Mouse (Mus musculus) liver, embryonic 12.5 days (tissue): ENCODE results near the gene Lce1b. TPM values are rescaled to one million over a fixed set of nuclear protein-coding genes. Genes with fewer than 3 reads are reported as not detected.

Experiments
- ATAC-seq: fragments of 200-750 bp; cut with Nextera tagmentation; 2 replicates; pipeline ENCODE4 v1.8.0; 2017; ENCODE audit warnings: moderate number of reproducible peaks, mild to moderate bottlenecking, moderate library complexity
- H3K27ac ChIP-seq: fragments of 300-500 bp; sonication (generic); 2 replicates; pipeline ENCODE4 v1.5.1; 2016; ENCODE audit warnings: mild to moderate bottlenecking
- H3K27me3 ChIP-seq: fragments of 300-500 bp; sonication (generic); replicated peaks from 2 replicates; pipeline ENCODE4 v1.6.1; 2016; ENCODE audit warnings: mild to moderate bottlenecking, moderate library complexity
- H3K36me3 ChIP-seq: fragments of 300-500 bp; sonication (generic); 2 replicates; pipeline ENCODE4 v1.6.1; 2016; ENCODE audit warnings: mild to moderate bottlenecking, moderate library complexity
- H3K4me1 ChIP-seq: fragments of 300-500 bp; sonication (generic); 2 replicates; pipeline ENCODE4 v1.6.1; 2016
- H3K4me2 ChIP-seq: fragments of 300-500 bp; sonication (generic); 2 replicates; pipeline ENCODE4 v1.6.1; 2016; ENCODE audit warnings: mild to moderate bottlenecking, moderate library complexity
- H3K4me3 ChIP-seq: fragments of 300-500 bp; sonication (generic); 2 replicates; pipeline ENCODE4 v1.5.1; 2016; ENCODE audit warnings: mild to moderate bottlenecking, moderate library complexity
- H3K9ac ChIP-seq: fragments of 300-500 bp; sonication (generic); 2 replicates; pipeline ENCODE4 v1.6.1; 2016; ENCODE audit warnings: mild to moderate bottlenecking, moderate library complexity
- H3K9me3 ChIP-seq: fragments of 300-500 bp; sonication (generic); replicated peaks from 2 replicates; pipeline ENCODE4 v1.6.1; 2016; ENCODE audit warnings: mild to moderate bottlenecking, moderate library complexity
- WGBS: fragments of 180-500 bp; shearing (Covaris S2); methylation state at CpG from one replicate; pipeline ENCODE4 v1.1.7; 2016; ENCODE audit not compliant: insufficient replicate concordance; 5-methylcytosine and 5-hydroxymethylcytosine counted together
- polyA plus RNA-seq: library from polyadenylated mRNA; unstranded; fragments of >200 nt; fragmentation: Nextera tagmentation; extraction: Ambion mirVana; gene quantifications from 2 replicates; pipeline ENCODE4 v1.2.1, GENCODE M21; 2016

Lce1b gene
- polyA plus RNA-seq, 1 experiment from 2014 or later, result not detected

DNA sequence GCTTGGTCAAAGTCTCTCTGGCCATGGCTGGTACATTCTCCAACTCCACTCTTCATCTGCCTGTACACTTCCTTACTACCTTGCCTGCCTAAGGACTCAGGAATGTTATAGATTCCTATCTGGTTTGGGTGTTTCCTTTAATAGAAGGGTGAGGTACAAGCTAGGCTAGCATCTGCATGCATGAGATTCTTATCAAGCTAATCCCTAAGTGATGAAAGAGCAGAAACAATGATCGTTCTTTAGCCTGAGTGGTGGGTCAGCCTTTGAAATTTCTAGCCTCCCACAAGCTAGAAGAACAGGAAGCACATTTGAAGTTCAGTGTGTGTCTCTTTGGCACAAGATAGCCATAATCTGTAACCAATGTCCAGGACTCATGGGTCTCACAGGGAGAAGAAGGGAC lies 46.9 kb downstream of the Lce1b start:
- no peak overlapping the region for H3K4me2 ChIP-seq
- no peaks in the 10 kb centered on the region for H3K36me3 ChIP-seq
- no peak overlapping the region for H3K4me3 ChIP-seq
- H3K9me3 ChIP-seq, result no peaks in the 10 kb centered on the region
- ATAC-seq, result no peak
- H3K27me3 ChIP-seq, result no peaks in the 10 kb centered on the region
- 28% methylated on average over 1 of the region's 1 CpGs for WGBS
- H3K27ac ChIP-seq, result no peak overlapping the region
- H3K4me1 ChIP-seq, result no peaks in the 10 kb centered on the region
- no peak overlapping the region for H3K9ac ChIP-seq

DNA sequence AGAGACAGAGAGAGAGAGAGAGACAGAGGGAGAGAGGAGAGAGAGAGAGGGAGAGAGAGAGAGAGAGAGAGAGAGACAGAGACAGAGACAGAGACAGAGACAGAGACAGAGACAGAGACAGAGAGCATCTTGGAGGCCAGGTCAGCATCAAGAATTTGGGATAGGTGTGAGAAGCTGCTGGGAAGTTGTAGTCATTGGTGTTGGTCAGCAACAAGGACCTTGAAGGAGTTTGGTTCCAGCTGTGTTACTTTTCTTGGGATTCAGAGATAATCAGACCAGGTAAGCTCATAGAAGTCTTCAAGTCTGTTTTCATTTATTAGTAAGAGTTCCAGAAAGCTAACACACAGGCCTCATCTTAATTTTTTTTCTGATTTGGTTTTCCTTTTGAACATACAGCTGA lies 49.3 kb downstream of the Lce1b start, which contains the start of gene 2210017I01Rik:
Gene 2210017I01Rik, minus strand, starts transcription at position 101 of the 400 bp plus-strand sequence.
- Histone ChIP-seq H3K36me3 (no peaks in the 10 kb centered on the region), H3K4me2 (no peak within 1 kb of the TSS), H3K9ac (no peak within 1 kb of the TSS), H3K4me1 (no peaks in the 10 kb centered on the region), H3K4me3 (no peak within 1 kb of the TSS), H3K9me3 (no peaks in the 10 kb centered on the region), H3K27me3 (no peaks in the 10 kb centered on the region), H3K27ac (no peak within 1 kb of the TSS)
- ATAC-seq, result no peak

Other genes with a start within 250 kb of the Lce1b start
- not detected in 2 replicates for gene Sprr2i, start 248.9 kb downstream of the Lce1b start, polyA plus RNA-seq
- not detected in 2 replicates for gene Sprr2j-ps, start 238.8 kb downstream of the Lce1b start, polyA plus RNA-seq
- gene Gm9774, start 227.5 kb downstream of the Lce1b start, polyA plus RNA-seq, result 5.6 and 5.7 TPM in 2 replicates
- gene Sprr2k, start 224.3 kb downstream of the Lce1b start, polyA plus RNA-seq, result not detected in 2 replicates
- not detected in 2 replicates for gene Sprr1b, start 218.1 kb downstream of the Lce1b start, polyA plus RNA-seq
- gene Sprr3, start 198.2 kb downstream of the Lce1b start, polyA plus RNA-seq, result not detected in 2 replicates
- gene Sprr1a, start 171.0 kb downstream of the Lce1b start, polyA plus RNA-seq, result not detected in 2 replicates
- not detected in 2 replicates for gene Sprr4, start 156.4 kb downstream of the Lce1b start, polyA plus RNA-seq
- not detected in 2 replicates for gene 2310046K23Rik, start 122.4 kb downstream of the Lce1b start, polyA plus RNA-seq
- gene Ivl, start 83.2 kb downstream of the Lce1b start, polyA plus RNA-seq, result 0.12 TPM in 1 of 2 replicates, not detected in the other
- not detected in 2 replicates for gene Smcp, start 67.9 kb downstream of the Lce1b start, polyA plus RNA-seq
- gene 2210017I01Rik, start 49.4 kb downstream of the Lce1b start, polyA plus RNA-seq, result not detected in 2 replicates
- gene Lce6a, start 35.3 kb downstream of the Lce1b start, polyA plus RNA-seq, result not detected in 2 replicates
- gene Lce1a1, start 8.6 kb downstream of the Lce1b start, polyA plus RNA-seq, result not detected in 2 replicates
- not detected in 2 replicates for gene Lce1a2, start 13.4 kb upstream of the Lce1b start, polyA plus RNA-seq
- gene Lce1c, start 22.3 kb upstream of the Lce1b start, polyA plus RNA-seq, result not detected in 2 replicates
- not detected in 2 replicates for gene Lce1d, start 30.3 kb upstream of the Lce1b start, polyA plus RNA-seq
- gene Lce1e, start 52.1 kb upstream of the Lce1b start, polyA plus RNA-seq, result not detected in 2 replicates
- not detected in 2 replicates for gene Lce1f, start 63.4 kb upstream of the Lce1b start, polyA plus RNA-seq
- gene Gm38119, start 82.2 kb upstream of the Lce1b start, polyA plus RNA-seq, result not detected in 2 replicates
- not detected in 2 replicates for gene Lce1g, start 95.4 kb upstream of the Lce1b start, polyA plus RNA-seq
- not detected in 2 replicates for gene Lce1h, start 108.1 kb upstream of the Lce1b start, polyA plus RNA-seq
- gene Lce1i, start 122.0 kb upstream of the Lce1b start, polyA plus RNA-seq, result not detected in 2 replicates
- not detected in 2 replicates for gene Lce1j, start 133.6 kb upstream of the Lce1b start, polyA plus RNA-seq
- gene Lce1k, start 151.0 kb upstream of the Lce1b start, polyA plus RNA-seq, result not detected in 2 replicates
- not detected in 2 replicates for gene Kprp, start 170.3 kb upstream of the Lce1b start, polyA plus RNA-seq
- not detected in 2 replicates for gene Lce1l, start 194.4 kb upstream of the Lce1b start, polyA plus RNA-seq
- gene 2310050C09Rik, start 213.3 kb upstream of the Lce1b start, polyA plus RNA-seq, result not detected in 2 replicates